Mouse (Mus musculus) forebrain, embryonic 11.5 days (tissue): ENCODE measurements at regions not wholly inside any gene's neighbourhood (a gene's known extent, or its start where the extent isn't known, plus 50 kb on each side); places are given as distances from the start of the nearest gene placed in this dataset.
"Not testable (repeated sequence)": the region's sequence is repeated elsewhere in the genome, so short reads cannot be mapped to it uniquely, and the experiment has no call there.

ENCODE experiments used
- ATAC-seq: fragments of 200-750 bp; cut with Nextera tagmentation; replicated peaks from 2 replicates; pipeline ENCODE4 v1.8.0; 2017; ENCODE audit warnings: moderate TSS enrichment; ENCODE audit not compliant: low FRiP score
- DNase-seq: peaks from one replicate; pipeline ENCODE4 v3.0.0-alpha.2; 2017; ENCODE audit warnings: low spot score
- H3K27ac ChIP-seq: fragments of 300-500 bp; sonication (generic); 2 replicates; pipeline ENCODE4 v1.5.1; 2014; ENCODE audit warnings: low read depth, low read length
- H3K27me3 ChIP-seq: fragments of 300-500 bp; sonication (generic); 2 replicates; pipeline ENCODE4 v1.6.1; 2014; ENCODE audit warnings: mild to moderate bottlenecking, low read length, mixed read lengths; ENCODE audit not compliant: control insufficient read depth, insufficient read depth
- H3K36me3 ChIP-seq: fragments of 300-500 bp; sonication (generic); 2 replicates; pipeline ENCODE4 v1.6.1; 2014; ENCODE audit warnings: mild to moderate bottlenecking, low read length, moderate library complexity, mixed read lengths; ENCODE audit not compliant: control insufficient read depth, insufficient read depth
- H3K4me1 ChIP-seq: fragments of 300-500 bp; sonication (generic); replicated peaks from 2 replicates; pipeline ENCODE4 v1.6.1; 2014; ENCODE audit warnings: low read length, mixed read lengths; ENCODE audit not compliant: control insufficient read depth, insufficient read depth
- H3K4me2 ChIP-seq: fragments of 300-500 bp; sonication (generic); 2 replicates; pipeline ENCODE4 v1.6.1; 2014; ENCODE audit warnings: low read depth, mild to moderate bottlenecking, low read length, moderate library complexity, mixed read lengths; ENCODE audit not compliant: severe bottlenecking
- H3K4me3 ChIP-seq: fragments of 300-500 bp; sonication (generic); 2 replicates; pipeline ENCODE4 v1.5.1; 2014; ENCODE audit warnings: low read depth, low read length
- H3K9ac ChIP-seq: fragments of 300-500 bp; sonication (generic); 2 replicates; pipeline ENCODE4 v1.6.1; 2014; ENCODE audit warnings: low read length
- H3K9me3 ChIP-seq: fragments of 300-500 bp; sonication (generic); 2 replicates; pipeline ENCODE4 v1.6.1; 2016; ENCODE audit warnings: low read length, mixed read lengths; ENCODE audit not compliant: control insufficient read depth
- WGBS: fragments of 180-500 bp; shearing (Covaris S2); extraction: QIAGEN DNeasy Blood & Tissue Kit; methylation state at CpG from one replicate; pipeline ENCODE4 v1.1.7; 2014; 5-methylcytosine and 5-hydroxymethylcytosine counted together

- ATAC-seq, result no peak
- Histone ChIP-seq H3K4me2 (no peak overlapping the region), H3K4me1 (no peaks in the 10 kb centered on the region), H3K9me3 (no peaks in the 10 kb centered on the region), H3K36me3 (no peaks in the 10 kb centered on the region), H3K9ac (no peak overlapping the region), H3K27ac (no peak overlapping the region), H3K4me3 (no peak overlapping the region), H3K27me3 (no peaks in the 10 kb centered on the region)
- 83% methylated on average over 2 of the region's 2 CpGs for WGBS
- DNase-seq, result no peak
Observed at GRCm38 (mm10) chr17:79545878-79546277, 65.8 kb upstream of the Rmdn2 start.

- Histone ChIP-seq H3K9ac (no peak overlapping the region), H3K9me3 (no peaks in the 10 kb centered on the region), H3K4me2 (no peak overlapping the region), H3K4me3 (no peak overlapping the region), H3K4me1 (no peaks in the 10 kb centered on the region), H3K27ac (no peak overlapping the region), H3K36me3 (no peaks in the 10 kb centered on the region), H3K27me3 (no peaks in the 10 kb centered on the region)
- ATAC-seq, result no peak
- DNase-seq, result no peak
- WGBS, result 79% methylated on average over 2 of the region's 2 CpGs
Observed at GRCm38 (mm10) chr17:79547075-79547474, 64.6 kb upstream of the Rmdn2 start.

- DNase-seq (no peak), ATAC-seq (no peak)
- no peaks in the 10 kb centered on the region for H3K9me3 ChIP-seq
- no peaks in the 10 kb centered on the region for H3K4me1 ChIP-seq
- H3K27ac ChIP-seq, result no peak overlapping the region
- 84% methylated on average over 3 of the region's 3 CpGs for WGBS
- no peak overlapping the region for H3K4me2 ChIP-seq
- H3K27me3 ChIP-seq, result no peaks in the 10 kb centered on the region
- no peaks in the 10 kb centered on the region for H3K36me3 ChIP-seq
- H3K9ac ChIP-seq, result no peak overlapping the region
- no peak overlapping the region for H3K4me3 ChIP-seq
Observed at GRCm38 (mm10) chr17:79547524-79547923, 64.1 kb upstream of the Rmdn2 start.

- H3K4me1 ChIP-seq, H3K27ac ChIP-seq, H3K4me2 ChIP-seq, ATAC-seq, H3K4me3 ChIP-seq, DNase-seq, H3K36me3 ChIP-seq, H3K9ac ChIP-seq, H3K9me3 ChIP-seq, H3K27me3 ChIP-seq: not testable (repeated sequence)
- 87% methylated on average over 1 of the region's 1 CpGs for WGBS
Observed at GRCm38 (mm10) chr17:79550409-79550808, 61.3 kb upstream of the Rmdn2 start.

GRCm38 (mm10) chr17:79553850-79554249, 57.8 kb upstream of the Rmdn2 start:
- no peaks in the 10 kb centered on the region for H3K36me3 ChIP-seq
- no peak overlapping the region for H3K4me3 ChIP-seq
- H3K4me2 ChIP-seq, result no peak overlapping the region
- DNase-seq, result no peak
- no peaks in the 10 kb centered on the region for H3K4me1 ChIP-seq
- no peak for ATAC-seq
- H3K9me3 ChIP-seq, result no peaks in the 10 kb centered on the region
- WGBS, result 80% methylated on average over 2 of the region's 2 CpGs
- no peaks in the 10 kb centered on the region for H3K27me3 ChIP-seq
- H3K9ac ChIP-seq, result no peak overlapping the region
- no peak overlapping the region for H3K27ac ChIP-seq

GRCm38 (mm10) chr17:79555593-79555992, 56.1 kb upstream of the Rmdn2 start:
- Histone ChIP-seq H3K4me2 (no peak overlapping the region), H3K4me3 (no peak overlapping the region), H3K4me1 (no peaks in the 10 kb centered on the region), H3K9ac (no peak overlapping the region), H3K9me3 (no peaks in the 10 kb centered on the region; the same call in 1 of the 2 replicates), H3K27ac (no peak overlapping the region), H3K36me3 (no peaks in the 10 kb centered on the region), H3K27me3 (no peaks in the 10 kb centered on the region)
- ATAC-seq, result no peak
- no peak for DNase-seq
- WGBS, result 69% methylated on average over 1 of the region's 1 CpGs
